Mouse (Mus musculus) right cerebral cortex, postnatal 25 days (tissue): ENCODE data around the gene 1700017B05Rik.

Experiments
- DNase-seq: peaks from one replicate; pipeline ENCODE4 v3.0.0; 2022

The 1700017B05Rik gene

DNA sequence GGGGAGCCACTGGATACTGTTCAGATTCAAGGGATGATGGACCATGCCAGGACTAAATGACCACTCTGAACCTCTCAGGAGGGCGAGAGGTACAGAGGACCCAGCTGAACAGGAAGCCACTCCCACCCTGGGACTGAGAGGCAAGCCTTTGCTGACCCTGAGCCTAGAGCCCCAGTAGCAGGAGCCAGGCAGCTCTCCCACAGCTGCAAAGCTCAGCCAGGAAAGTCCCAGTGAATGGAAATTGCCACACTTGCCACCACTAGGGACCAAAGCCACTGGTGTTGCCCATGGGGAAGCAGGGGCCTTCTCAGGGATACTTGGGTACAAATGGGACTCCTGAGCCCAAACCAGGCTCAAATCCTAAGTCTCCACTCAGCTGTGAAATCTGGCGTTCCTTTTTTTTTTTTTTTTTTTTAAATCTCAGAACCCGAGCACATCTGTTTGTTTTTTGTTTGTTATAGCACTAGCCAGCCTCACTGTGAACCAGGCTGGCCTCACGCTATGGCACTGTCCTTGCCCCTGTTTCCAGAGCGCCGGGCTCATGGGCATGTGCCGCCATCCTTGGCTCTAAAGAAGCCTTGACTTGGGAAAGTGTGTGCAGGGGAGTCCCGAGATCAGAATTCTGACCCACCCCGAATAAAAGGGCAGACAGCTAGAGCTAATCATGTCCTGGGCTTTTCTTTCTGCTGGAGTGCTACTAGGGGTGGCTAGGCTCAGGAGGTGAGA, 9.6 kb upstream of the 1700017B05Rik start:
- DNase-seq, result no peak

DNA sequence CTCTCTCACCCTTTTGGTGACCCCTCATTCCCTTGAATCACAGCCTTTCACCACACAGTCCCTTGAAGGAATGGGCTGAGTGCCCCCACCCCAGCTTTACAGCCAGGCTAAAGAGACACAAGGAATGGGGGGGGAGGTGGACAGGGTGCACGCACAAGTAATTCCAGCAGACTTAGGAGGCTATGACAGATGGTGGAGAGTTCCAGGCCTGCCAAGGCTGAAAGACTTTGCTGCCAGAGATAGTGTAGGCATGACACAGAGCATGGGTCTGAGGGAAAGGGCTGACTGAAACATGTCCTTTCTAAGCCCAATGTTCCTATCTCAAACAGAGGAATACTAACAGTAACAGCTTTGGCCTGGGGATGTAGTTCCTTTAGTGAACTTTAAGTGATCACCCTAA, 8.7 kb upstream of the 1700017B05Rik start:
- DNase-seq, result no peak

DNA sequence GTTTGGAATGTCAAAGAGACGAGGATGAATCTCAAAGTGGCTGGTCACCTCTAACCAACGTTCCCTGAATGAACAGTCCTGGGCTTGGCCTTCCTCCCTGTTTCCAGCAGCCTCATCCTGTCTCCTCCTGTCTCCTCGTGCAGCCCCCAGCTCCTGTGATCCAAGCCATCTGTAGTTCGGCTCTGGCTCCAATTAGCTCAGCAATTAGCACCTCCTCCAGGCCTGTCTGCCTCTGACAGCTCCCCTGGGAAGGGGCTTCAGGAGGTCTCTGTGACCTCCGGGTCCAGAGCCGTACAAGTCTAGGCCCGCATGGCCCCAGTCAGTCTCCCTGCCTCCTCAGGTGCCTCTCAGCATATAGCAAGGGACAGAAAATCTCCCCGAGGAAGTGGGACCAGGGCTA, 8.0 kb upstream of the 1700017B05Rik start:
- DNase-seq, result no peak

DNA sequence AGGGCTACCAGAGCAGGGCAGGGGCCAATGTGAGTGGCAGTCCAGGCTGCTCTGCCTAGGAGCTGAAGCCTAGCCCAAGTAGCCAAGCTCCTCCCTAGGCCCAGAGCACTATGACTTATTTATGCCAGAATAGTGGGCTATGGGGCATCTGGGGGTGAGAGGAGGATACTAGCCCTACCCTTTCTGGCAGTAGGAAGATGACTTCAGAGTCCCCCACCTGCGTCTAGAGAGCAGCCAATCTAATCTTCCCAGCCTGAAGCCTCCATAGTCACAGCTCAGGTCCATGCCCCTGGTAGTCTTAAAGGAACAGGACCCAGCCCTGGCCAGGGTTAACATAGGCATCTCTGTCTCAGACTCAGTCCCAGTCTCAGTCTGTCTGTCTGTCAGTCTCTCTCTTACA, 7.0 kb upstream of the 1700017B05Rik start:
- no peak for DNase-seq

DNA sequence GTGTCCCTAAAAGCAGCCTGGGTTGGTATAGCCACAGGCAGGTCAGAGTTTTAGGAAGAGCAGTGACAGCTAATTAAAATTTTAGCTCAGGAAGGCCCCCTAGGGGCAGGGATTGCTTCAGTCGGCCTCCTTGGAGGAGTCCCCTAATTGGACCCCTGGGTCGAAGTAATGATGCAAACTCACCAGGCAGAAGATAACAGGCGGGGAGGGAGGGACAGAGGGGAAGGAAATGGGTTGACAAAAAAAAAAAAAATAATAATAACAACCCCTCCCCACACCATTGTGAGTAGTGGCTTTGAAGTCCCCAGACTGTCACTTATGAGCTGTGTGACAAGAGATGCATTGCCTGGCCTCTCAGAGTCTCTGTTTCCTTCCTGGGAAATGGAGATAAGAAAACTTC, 6.2 kb upstream of the 1700017B05Rik start:
- no peak for DNase-seq

DNA sequence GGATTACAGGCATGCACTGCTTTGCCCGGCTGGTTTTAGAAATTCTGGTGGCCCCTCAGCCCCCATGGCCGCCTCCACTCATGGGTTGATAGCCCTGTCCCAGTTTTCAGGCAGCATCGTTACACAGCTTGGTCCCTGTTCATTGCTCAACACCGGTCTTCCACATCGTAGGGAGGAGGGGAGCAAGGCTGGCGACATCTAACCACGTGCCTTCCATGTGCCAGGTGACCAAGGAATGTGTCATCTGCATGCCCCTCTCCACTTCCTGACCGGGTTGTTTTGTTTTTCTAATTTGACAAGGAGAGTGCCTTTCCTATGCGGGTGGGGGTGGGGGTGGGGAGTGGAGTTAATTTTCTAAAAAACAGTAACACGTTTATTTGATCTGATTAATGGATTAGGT, 5.7 kb upstream of the 1700017B05Rik start:
- DNase-seq, result no peak

DNA sequence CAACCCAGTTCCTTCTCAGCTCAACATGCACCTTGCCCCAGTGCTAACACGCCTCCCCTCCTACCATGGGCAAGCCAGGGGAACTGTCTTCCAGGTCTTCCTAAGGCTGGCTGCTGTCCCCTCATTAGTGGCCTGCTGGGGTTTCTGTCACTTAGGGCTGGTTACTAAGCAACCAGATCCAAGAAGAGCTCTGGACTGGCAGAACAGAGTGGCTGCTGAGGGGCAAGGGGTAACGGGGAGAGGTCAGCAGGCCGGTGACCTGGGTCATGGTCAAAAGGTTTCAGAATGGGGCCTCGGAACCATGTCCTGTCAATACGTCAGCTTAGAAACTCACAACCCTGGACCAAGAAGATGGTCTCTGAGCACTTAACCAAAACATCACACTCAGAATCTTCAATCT, 5.0 kb upstream of the 1700017B05Rik start:
- no peak for DNase-seq

DNA sequence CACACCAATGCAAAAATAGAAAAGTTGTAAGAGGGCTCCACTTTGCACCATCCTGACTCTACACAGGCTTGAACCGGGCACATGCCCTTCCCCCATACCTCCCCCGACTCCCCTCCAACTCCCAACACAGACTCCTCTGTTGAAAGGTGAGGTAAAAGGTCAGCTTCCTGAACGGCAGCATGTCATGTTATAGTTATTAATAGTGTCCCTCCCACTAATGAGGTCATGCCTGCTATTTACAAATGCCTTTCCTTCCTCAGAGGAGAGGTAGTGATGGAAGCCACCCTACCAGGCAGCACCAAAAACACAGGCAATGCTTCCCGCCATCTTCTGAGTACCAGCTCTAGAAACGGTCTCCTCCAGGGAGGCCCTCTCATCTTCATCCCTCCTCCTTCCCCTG, 2.7 kb upstream of the 1700017B05Rik start:
- DNase-seq, result no peak

DNA sequence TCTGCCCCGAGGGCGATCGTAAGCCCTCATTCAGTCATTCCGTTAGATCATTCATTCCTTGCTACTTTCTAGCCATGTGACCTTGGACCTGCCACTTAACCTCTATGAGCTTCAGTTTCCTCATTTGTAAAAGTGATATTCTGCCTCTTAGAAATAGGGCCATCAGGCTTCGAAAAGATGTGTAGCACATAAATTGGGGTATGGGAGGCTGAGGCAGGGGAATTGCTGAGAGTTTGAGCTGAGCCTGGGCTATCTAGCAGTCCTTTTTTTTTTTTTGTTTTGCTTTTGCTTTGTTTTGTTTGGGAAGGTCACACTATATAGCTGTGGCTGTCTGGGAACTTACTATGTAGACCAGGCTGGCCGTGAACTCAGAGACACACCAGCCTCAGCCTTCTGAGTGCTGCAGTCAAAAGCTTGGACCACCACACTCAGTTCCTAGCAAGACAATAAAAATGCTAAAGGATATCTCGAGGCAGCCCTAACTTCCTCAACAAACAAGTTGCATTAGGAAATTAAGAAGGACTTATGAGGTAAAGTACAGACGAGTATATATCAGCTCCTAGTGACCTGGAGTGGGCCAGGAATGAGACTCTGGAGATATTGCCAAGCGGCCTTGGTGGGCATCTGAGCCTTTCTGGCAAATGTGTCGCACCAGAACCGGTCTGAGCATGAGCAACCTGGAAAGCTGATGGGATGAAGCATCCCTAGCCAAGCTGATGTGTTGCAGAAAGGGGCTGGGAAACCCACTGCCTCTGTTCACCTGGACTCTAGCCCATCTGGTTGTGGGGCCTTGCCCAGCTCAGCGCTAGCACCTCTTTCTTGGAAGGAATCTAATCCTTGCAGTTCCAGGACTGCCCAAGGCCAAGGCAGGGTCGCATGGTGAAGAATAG, 628 bp upstream of the 1700017B05Rik start:
- no peak for DNase-seq

DNA sequence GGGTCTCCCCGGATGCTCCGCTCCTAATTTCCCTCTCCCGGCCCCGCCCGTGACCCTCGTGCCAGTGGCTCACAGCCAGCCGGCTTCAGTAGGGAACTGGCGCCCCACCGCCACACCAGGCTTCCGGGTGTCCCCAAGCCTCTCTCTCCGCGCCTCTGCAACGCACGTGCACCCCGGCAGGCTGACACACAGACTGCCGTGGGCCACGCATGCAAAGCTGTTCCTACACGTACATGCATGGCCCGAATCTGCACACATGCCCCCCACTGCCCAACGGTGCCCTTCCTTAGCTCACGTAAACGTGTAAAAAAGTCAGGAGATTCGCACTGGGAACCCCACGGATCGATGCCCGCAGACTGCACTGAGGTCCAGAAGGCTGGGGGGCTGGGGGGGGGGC, 898 bp downstream of the 1700017B05Rik start:
- peak; percentile 50 for DNase-seq

DNA sequence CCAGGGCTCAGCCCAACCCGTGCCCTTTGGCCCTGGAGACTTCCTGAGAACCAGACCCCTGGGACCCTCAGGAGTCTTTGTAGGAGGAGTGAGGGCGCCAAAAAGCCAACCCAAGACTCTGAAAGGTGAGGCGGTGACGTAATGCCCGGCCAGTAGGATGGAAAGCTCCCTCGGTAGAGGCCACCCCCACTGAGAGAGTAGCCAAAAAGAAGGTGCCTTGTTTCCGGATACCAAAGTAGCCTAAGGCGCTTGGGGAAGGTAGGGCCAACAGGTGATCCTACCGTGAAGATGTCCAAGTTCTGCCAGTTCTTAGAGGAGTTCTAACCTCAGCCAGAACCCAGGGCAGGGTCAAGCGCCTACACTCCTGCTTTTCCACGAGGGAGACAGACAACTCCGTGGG, 1.5 kb downstream of the 1700017B05Rik start:
- DNase-seq, result no peak

DNA sequence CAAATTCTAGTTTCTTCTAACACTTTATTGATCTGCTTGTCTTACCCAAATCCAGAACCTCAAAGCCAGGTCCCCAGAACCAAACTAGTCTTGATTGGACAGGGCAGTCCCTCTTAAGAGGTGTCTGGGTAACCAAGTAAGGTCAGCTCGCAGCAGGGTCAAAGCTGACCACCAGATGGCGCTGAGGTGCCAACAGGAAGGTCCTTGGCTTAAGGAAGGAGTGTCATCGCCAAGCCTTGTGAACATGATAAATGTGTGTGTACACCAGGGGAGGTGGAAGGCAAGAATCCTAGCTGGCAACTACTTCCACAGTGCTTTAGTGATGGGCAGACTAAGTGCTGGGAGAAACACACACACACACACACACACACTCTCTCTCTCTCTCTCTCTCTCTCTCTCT, 2.7 kb downstream of the 1700017B05Rik start:
- DNase-seq, result peak; percentile 84

DNA sequence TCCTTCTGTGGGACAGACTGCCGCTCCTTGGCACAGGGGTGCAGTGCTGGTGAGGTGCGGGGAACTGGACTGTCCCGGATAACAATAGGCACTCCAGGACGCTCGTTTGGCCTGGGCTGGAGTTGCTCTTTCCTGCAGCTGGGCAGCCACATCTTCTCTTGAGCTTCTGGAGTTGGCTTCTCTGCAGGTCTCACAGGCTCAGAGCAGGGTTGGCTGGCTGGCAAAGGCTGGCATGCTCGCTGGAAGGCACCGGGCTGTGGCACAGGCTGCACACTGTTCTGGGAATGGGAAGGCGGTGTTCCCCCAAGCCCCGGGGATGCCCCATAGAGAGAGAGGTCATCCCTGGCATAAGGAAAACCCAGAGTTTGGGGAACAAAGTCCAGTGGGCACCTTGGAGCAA, 4.8 kb downstream of the 1700017B05Rik start:
- no peak for DNase-seq

DNA sequence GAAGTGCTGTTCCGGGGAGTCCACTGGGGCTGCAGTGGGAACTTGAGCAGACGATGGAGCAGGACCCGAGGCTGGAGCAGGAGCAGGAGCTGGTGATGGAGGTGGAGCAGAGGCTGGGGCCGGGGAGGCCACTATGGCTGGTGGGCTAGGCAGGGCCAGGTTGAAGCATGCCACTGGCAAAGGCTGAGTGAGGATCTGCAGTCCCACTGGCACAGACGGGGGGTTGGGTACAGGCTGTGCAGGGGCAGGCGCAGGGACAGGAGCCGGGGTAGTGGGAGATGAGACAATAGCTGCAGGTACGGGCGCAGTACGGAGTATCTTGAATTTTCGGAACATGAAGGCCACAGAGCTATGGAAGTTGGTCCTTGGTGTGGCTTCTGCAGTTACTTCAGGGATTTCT, 5.6 kb downstream of the 1700017B05Rik start:
- no peak for DNase-seq

DNA sequence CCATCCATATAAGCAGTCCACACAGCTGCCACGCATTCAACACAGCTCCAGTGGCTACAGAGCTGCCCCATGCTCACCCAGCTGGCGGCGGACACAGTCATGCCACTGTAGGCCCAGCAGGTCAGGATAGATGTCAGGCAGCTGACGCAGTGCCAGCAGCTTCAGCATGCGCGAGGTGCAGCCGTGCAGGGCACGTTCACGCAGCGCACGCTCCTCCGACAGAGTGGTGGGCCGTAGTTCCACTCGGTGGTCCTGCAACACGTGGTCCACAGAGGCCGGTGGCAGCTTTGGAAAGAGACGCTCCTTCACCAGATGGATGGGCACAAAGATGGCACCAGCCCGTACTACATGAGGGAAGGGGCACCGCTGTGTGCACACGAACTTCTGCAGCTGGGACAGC, 6.1 kb downstream of the 1700017B05Rik start:
- DNase-seq, result no peak

DNA sequence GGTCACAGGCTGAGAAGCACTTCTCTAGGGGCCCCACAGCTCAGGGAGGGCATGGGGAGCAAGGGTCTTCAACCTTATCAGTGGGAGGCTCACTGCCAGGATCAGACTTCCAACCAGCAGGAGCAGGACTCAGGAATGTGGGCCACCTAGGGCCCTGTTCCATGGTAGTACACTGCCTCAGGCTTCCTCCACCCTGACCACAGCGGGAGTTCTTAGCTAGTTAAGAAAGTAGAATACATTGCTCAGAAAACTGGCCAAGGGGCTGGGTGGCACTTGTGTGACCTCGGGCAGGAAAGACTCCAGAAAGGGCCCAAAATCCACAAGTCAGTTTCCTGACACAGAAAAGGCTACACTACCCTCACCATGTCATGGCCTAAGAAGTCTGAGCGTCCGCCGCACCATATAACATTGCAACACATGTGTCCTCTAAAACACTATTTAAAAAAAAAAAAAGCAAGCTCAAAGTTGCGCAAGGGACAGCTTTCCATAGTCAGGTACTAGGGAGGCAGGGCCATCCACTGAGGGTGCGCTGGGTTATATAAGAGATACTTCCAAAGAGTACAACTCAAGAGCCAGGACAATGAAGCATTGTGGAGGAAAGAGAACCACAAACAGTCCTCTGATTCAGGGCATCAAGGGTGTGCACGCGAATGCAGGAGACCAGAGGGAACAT, 7.5 kb downstream of the 1700017B05Rik start:
- no peak for DNase-seq

DNA sequence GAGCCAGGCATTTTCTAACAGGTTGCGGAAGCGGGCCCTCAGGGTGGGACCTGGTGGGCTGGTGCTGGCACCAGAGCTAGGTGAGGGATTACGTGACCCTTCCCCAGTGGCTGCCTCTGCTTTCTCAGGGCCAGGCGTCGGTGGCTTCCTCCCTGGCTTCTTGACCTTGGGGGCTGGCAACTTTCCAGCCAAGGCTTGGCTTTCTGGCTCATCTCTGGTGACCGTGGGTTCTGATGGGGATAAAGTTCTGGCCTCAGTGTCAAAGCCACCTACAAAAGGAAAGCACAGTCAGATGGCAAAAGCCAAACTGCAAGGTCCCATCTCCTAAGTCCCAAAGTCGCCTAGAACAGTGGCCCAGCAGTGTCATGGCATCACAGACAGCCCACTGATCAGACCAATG, 8.4 kb downstream of the 1700017B05Rik start:
- no peak for DNase-seq

DNA sequence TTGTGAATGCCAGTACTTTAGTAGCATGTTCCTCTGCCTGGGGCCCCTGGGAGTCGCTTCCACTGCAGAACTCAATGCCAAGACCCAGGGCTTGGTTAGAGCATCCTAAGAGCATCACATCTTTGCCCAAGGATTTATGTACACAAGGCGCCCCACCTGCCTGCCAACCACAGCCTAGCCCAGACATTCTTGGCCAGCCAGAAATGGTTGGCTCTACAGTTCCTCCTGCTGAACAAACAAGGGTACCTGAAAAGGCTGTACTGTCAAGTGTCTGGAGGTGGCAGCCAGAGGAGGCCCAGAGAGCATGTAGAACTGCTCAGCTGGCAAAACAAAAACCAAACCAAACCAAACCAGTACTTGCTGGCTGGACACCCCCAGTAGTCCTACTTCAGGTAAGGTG, 11.3 kb downstream of the 1700017B05Rik start:
- no peak for DNase-seq

DNA sequence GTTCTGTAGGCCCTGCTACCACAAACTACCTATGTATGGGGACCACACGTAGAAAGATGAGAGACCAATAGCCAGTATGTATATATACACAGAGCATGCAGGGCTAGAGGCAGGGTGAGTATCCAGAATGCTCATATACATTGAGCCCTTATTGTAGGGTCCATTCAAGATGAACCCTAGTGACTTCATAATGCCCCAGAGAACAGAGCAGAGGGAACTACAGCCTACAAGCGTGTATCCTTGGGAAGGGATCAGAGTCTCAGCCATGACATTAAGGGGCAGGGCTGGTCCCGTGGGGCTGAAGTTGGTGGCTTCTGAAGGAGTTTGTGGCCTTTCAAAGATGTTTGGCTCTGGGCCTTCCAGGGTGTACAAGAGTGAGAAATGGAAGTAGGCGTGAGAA, 12.4 kb downstream of the 1700017B05Rik start:
- DNase-seq, result no peak

DNA sequence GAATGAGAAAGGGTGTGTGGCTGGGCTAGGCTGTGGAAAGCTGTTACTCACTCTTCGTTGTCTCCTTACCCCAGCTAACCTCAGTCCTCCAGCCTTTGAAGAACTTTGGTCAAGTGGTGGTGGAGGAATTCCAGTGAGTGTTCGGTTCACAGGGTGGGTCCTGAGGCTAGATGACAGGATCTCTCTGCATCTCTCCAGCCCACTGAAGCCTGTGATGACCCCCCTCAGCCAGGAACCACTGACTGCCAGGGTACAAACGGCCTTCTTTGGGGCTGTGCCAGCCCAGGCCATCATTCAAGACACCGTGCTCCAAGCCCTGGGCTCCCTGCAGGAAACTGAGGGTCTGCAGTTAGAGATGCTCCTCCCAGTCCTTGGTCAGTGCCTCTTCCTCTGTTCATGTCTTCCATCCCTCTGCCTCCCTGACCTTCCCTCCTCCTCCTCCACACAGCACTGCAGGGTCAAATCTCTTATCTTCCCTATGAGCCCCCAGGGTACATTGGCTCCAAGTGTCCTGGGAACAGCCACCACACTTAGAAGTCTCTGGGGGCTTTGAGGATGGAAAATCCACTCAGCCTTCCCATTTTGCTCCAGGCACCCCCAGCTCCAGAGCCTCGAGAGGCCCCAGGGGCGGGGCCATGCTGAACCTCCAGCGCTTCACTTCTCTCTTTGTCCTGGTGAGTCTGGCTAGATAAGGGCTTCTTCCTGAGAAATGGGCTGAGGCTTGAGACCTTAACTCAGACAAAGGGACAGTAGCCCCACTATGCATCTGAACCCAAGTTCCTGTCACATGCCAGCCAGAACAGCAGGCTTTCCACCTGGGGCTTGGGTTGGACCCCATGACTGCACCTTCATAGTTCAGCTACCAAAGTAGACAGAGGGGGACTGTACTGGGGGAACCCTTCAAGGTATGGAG, 14.1 kb downstream of the 1700017B05Rik start:
- no peak for DNase-seq

DNA sequence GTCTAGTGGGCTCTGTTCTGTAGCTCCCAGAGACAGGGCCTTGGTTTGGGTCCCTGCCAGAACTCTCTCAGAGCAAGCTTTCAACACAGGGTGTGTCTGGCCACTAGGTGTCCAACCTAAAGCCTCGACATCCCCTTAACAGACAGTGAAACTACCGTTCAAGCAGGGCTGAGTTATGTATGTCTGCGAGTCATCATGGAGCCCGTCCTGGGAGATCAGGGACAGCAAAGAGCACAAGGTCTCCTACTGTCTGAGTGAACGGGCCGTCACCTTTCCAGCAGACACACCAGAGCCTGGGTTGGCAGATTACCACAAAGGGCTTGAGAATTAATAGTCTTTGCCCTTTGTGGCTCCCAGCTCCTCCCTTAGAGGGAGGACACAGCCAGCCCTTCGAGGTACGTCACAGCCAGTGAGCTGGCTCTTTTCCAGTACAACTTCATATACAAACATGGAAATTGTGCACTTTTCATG, 15.2 kb downstream of the 1700017B05Rik start:
- DNase-seq, result no peak

DNA sequence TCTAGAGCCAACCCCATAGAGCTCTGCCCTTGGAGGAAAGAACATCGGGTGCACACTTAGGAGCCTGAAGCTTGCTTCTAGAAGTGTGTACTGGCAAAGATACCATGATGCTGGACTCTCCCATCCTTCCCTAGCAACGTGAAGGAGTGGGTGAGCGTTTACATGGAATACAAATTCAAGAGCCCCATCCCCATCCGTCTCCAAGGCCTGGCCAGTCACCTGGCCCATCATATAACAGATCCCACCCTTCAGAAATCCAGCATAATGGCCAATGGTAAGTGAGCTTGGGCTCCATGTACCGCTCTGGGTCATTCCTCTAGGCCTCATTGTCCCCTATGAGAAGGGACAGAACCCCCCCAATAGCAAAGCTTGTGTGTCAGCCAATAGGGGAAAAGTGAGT, 15.9 kb downstream of the 1700017B05Rik start:
- DNase-seq, result no peak
